Mouse (Mus musculus): ENCODE data around the gene Dbn1. TPM values are rescaled to one million over a fixed set of nuclear protein-coding genes. Genes with fewer than 3 reads are reported as not detected.

Gene Dbn1
- total RNA-seq, 2 experiments from 2014 or later, result 392 to 399 TPM

Small RNA genes lying within 50 kb of the gene (microRNA-seq; reads per million reads assigned to microRNA genes)
- gene Mir6943 (1.8 to 5.3 reads per million in 2 experiments), gene Mir6944 (93.5 to 124 reads per million in 2 experiments), gene Mir6945 (4.3 to 5.8 reads per million in 2 experiments)

Other genes with a start within 250 kb of the Dbn1 start
- 100 to 1,000 TPM; 169 to 177 TPM for gene Prelid1, start 167.6 kb downstream of the Dbn1 start, total RNA-seq (2021)
- 10 to 100 TPM; 62.4 to 66.9 TPM for gene Rab24, start 166.2 kb downstream of the Dbn1 start, total RNA-seq (2021)
- gene Mxd3, start 158.3 kb downstream of the Dbn1 start, total RNA-seq (2021), result 1 to 10 TPM; 2.4 to 2.9 TPM
- 10 to 100 TPM; 44.7 to 49.4 TPM for gene Lman2, start 125.3 kb downstream of the Dbn1 start, total RNA-seq (2021)
- 10 to 100 TPM; 28.6 to 37.0 TPM for gene Rgs14, start 118.4 kb downstream of the Dbn1 start, total RNA-seq (2021)
- not detected for gene Slc34a1, start 89.9 kb downstream of the Dbn1 start, total RNA-seq (2021)
- under 1 TPM in 1 of 2 experiments, not detected in 1; 0.75 TPM for gene Pfn3, start 72.9 kb downstream of the Dbn1 start, total RNA-seq (2021)
- gene F12, start 61.3 kb downstream of the Dbn1 start, total RNA-seq (2021), result 1 to 10 TPM in 1 of 2 experiments, under 1 TPM in 1; 0.37 to 1.2 TPM
- 10 to 100 TPM; 76.4 to 79.2 TPM for gene Grk6, start 43.0 kb downstream of the Dbn1 start, total RNA-seq (2021)
- 100 to 1,000 TPM in 1 of 2 experiments, 10 to 100 TPM in 1; 98.1 to 112 TPM for gene Prr7, start 23.8 kb downstream of the Dbn1 start, total RNA-seq (2021)
- 10 to 100 TPM; 66.1 to 68.9 TPM for gene Pdlim7, start 25.6 kb upstream of the Dbn1 start, total RNA-seq (2021)
- gene Dok3, start 41.2 kb upstream of the Dbn1 start, total RNA-seq (2021), result 1 to 10 TPM; 5.0 to 6.5 TPM
- 10 to 100 TPM; 36.9 to 46.6 TPM for gene Ddx41, start 48.5 kb upstream of the Dbn1 start, total RNA-seq (2021)
- 10 to 100 TPM; 61.9 to 82.4 TPM for gene Fam193b, start 83.0 kb upstream of the Dbn1 start, total RNA-seq (2021)
- 100 to 1,000 TPM; 127 to 128 TPM for gene Tmed9, start 85.6 kb upstream of the Dbn1 start, total RNA-seq (2021)
- 10 to 100 TPM; 23.1 to 23.8 TPM for gene B4galt7, start 111.8 kb upstream of the Dbn1 start, total RNA-seq (2021)
- gene Caml, start 134.9 kb upstream of the Dbn1 start, total RNA-seq (2021), result 10 to 100 TPM; 51.5 to 59.9 TPM
- gene Ddx46, start 146.9 kb upstream of the Dbn1 start, total RNA-seq (2021), result 10 to 100 TPM; 49.4 to 55.2 TPM
- 10 to 100 TPM; 82.3 to 83.3 TPM for gene B230219D22Rik, start 205.0 kb upstream of the Dbn1 start, total RNA-seq (2021)
- gene Txndc15, start 226.5 kb upstream of the Dbn1 start, total RNA-seq (2021), result 10 to 100 TPM; 58.3 to 61.4 TPM
- gene Pcbd2, start 239.3 kb upstream of the Dbn1 start, total RNA-seq (2021), result 10 to 100 TPM; 28.3 to 36.1 TPM

All from layer of hippocampus, postnatal 10 days (tissue).